Mouse (Mus musculus) lung, postnatal 0 days (tissue): ENCODE data around the gene Chd5. TPM values are rescaled to one million over a fixed set of nuclear protein-coding genes. Genes with fewer than 3 reads are reported as not detected.

Experiments used
- ATAC-seq: fragments of 200-750 bp; cut with Nextera tagmentation; 2 replicates; pipeline ENCODE4 v1.8.0; 2017; ENCODE audit warnings: moderate library complexity
- DNase-seq: peaks from one replicate; pipeline ENCODE4 v3.0.0-alpha.2; 2016; ENCODE audit warnings: low spot score
- H3K27ac ChIP-seq: fragments of 300-500 bp; sonication (generic); 2 replicates; pipeline ENCODE4 v1.5.1; 2014; ENCODE audit warnings: antibody characterized with exemption, mild to moderate bottlenecking, low read length, mixed read lengths
- H3K27me3 ChIP-seq: fragments of 300-500 bp; sonication (generic); replicated peaks from 2 replicates; pipeline ENCODE4 v1.6.1; 2014; ENCODE audit warnings: low read length, mixed read lengths; ENCODE audit not compliant: insufficient read depth
- H3K36me3 ChIP-seq: fragments of 300-500 bp; sonication (generic); 2 replicates; pipeline ENCODE4 v1.6.1; 2014; ENCODE audit warnings: low read length, mixed read lengths; ENCODE audit not compliant: insufficient read depth
- H3K4me1 ChIP-seq: fragments of 300-500 bp; sonication (generic); 2 replicates; pipeline ENCODE4 v1.6.1; 2014; ENCODE audit warnings: antibody characterized with exemption, low read depth, low read length, mixed read lengths; ENCODE audit not compliant: insufficient read depth
- H3K4me2 ChIP-seq: fragments of 300-500 bp; sonication (generic); replicated peaks from 2 replicates; pipeline ENCODE4 v1.6.1; 2014; ENCODE audit warnings: low read depth, mild to moderate bottlenecking, low read length, moderate library complexity, mixed read lengths
- H3K4me3 ChIP-seq: fragments of 300-500 bp; sonication (generic); 2 replicates; pipeline ENCODE4 v1.5.1; 2014; ENCODE audit warnings: low read depth, low read length
- H3K9ac ChIP-seq: fragments of 300-500 bp; sonication (generic); replicated peaks from 2 replicates; pipeline ENCODE4 v1.6.1; 2014; ENCODE audit warnings: low read depth, mild to moderate bottlenecking
- H3K9me3 ChIP-seq: fragments of 300-500 bp; sonication (generic); 2 replicates; pipeline ENCODE4 v1.6.1; 2016; ENCODE audit warnings: low read length, mixed read lengths
- CTCF ChIP-seq: IDR thresholded peaks from 2 replicates; pipeline ENCODE4 v1.5.1; 2016; ENCODE audit warnings: antibody characterized with exemption, mild to moderate bottlenecking
- EP300 ChIP-seq: IDR thresholded peaks from 2 replicates; pipeline ENCODE4 v1.6.1; 2016; ENCODE audit warnings: antibody characterized with exemption, mild to moderate bottlenecking, control low read depth
- WGBS: fragments of 180-500 bp; shearing (Covaris S2); extraction: QIAGEN DNeasy Blood & Tissue Kit; methylation state at CpG from one replicate; pipeline ENCODE4 v1.1.7; 2014; 5-methylcytosine and 5-hydroxymethylcytosine counted together
- polyA plus RNA-seq: library from polyadenylated mRNA; unstranded; fragments of >200 nt; fragmentation: Nextera tagmentation; extraction: Ambion mirVana; gene quantifications from 2 replicates; pipeline ENCODE4 v1.2.1, GENCODE M21; 2015

Gene Chd5
- polyA plus RNA-seq, 1 experiment from 2014 or later, result 0.07 TPM

GRCm38 (mm10) chr4:152325574-152326411, 12.7 kb upstream of the Chd5 start, which contains the start of gene Rpl22:
Gene Rpl22 (plus strand): TSS chr4:152325742.
- ATAC-seq (peak; percentile 99), DNase-seq (peak; percentile 100)
- Histone ChIP-seq H3K4me1 (peaks cover 7% of the 10 kb centered on the region), H3K9ac (peak within 1 kb of the TSS; percentile 62), H3K36me3 (peaks cover 11% of the 10 kb centered on the region), H3K4me2 (peak within 1 kb of the TSS; percentile 73), H3K9me3 (no peaks in the 10 kb centered on the region), H3K27me3 (no peaks in the 10 kb centered on the region), H3K27ac (peak within 1 kb of the TSS; percentile 8; the same call in 1 of the 2 replicates), H3K4me3 (peak within 1 kb of the TSS; percentile 87)
- TF ChIP-seq EP300, result peak; percentile 57
- peak; percentile 57 for TF ChIP-seq CTCF
- under 1% methylated on average over 55 of the region's 70 CpGs for WGBS

GRCm38 (mm10) chr4:152326543-152326942, 11.9 kb upstream of the Chd5 start:
- 2% methylated on average over 11 of the region's 11 CpGs for WGBS
- no peaks in the 10 kb centered on the region for H3K9me3 ChIP-seq
- H3K27me3 ChIP-seq, result no peaks in the 10 kb centered on the region
- ATAC-seq (no peak), DNase-seq (no peak)
- H3K27ac ChIP-seq, result no peak overlapping the region
- H3K9ac ChIP-seq, result peak overlapping the region; percentile 62
- no peak for TF ChIP-seq EP300
- TF ChIP-seq CTCF, result no peak
- peak overlapping the region; percentile 87 for H3K4me3 ChIP-seq
- peaks cover 11% of the 10 kb centered on the region for H3K36me3 ChIP-seq
- H3K4me2 ChIP-seq, result peak overlapping the region; percentile 73
- peaks cover 7% of the 10 kb centered on the region for H3K4me1 ChIP-seq

- ATAC-seq, result no peak
- no peak for TF ChIP-seq EP300
- peak; percentile 63 for TF ChIP-seq CTCF
- no peak overlapping the region for H3K4me3 ChIP-seq
- no peaks in the 10 kb centered on the region for H3K9me3 ChIP-seq
- 68% methylated on average over 6 of the region's 6 CpGs for WGBS
- H3K36me3 ChIP-seq, result peaks cover 11% of the 10 kb centered on the region
- H3K27ac ChIP-seq, result no peak overlapping the region
- no peak overlapping the region for H3K4me2 ChIP-seq
- H3K9ac ChIP-seq, result no peak overlapping the region
- DNase-seq, result no peak
- H3K4me1 ChIP-seq, result peaks cover 7% of the 10 kb centered on the region
- H3K27me3 ChIP-seq, result no peaks in the 10 kb centered on the region
Measured at GRCm38 (mm10) chr4:152328691-152329090, 9.8 kb upstream of the Chd5 start.

GRCm38 (mm10) chr4:152332952-152333351, 5.5 kb upstream of the Chd5 start:
- no peaks in the 10 kb centered on the region for H3K9me3 ChIP-seq
- 19% methylated on average over 2 of the region's 2 CpGs for WGBS
- no peak overlapping the region for H3K4me2 ChIP-seq
- H3K27me3 ChIP-seq, result 0 out of 2 replicates have a peak, but pooled peaks cover 6% of the 10 kb centered on the region
- ATAC-seq, result peak; percentile 74
- no peak overlapping the region for H3K4me3 ChIP-seq
- no peaks in the 10 kb centered on the region for H3K4me1 ChIP-seq
- DNase-seq, result peak; percentile 82
- H3K27ac ChIP-seq, result no peak overlapping the region
- H3K36me3 ChIP-seq, result peaks cover 11% of the 10 kb centered on the region
- H3K9ac ChIP-seq, result no peak overlapping the region
- TF ChIP-seq EP300, result no peak
- peak; percentile 98 for TF ChIP-seq CTCF

GRCm38 (mm10) chr4:152333587-152333986, 4.9 kb upstream of the Chd5 start:
- Histone ChIP-seq H3K9ac (no peak overlapping the region), H3K4me2 (no peak overlapping the region), H3K4me3 (no peak overlapping the region), H3K27ac (no peak overlapping the region), H3K27me3 (peaks cover 12% of the 10 kb centered on the region; the same call in 1 of the 2 replicates), H3K9me3 (no peaks in the 10 kb centered on the region), H3K4me1 (no peaks in the 10 kb centered on the region), H3K36me3 (peaks cover 11% of the 10 kb centered on the region)
- TF ChIP-seq EP300 (no peak), CTCF (no peak)
- ATAC-seq (no peak), DNase-seq (no peak)
- WGBS, result 94% methylated on average over 12 of the region's 12 CpGs

- ATAC-seq, result no peak
- H3K4me2 ChIP-seq, result no peak overlapping the region
- H3K36me3 ChIP-seq, result no peaks in the 10 kb centered on the region
- H3K9me3 ChIP-seq, result no peaks in the 10 kb centered on the region
- no peak overlapping the region for H3K9ac ChIP-seq
- TF ChIP-seq EP300 (no peak), CTCF (no peak)
- no peak overlapping the region for H3K27ac ChIP-seq
- H3K4me1 ChIP-seq, result no peaks in the 10 kb centered on the region
- H3K27me3 ChIP-seq, result peaks cover 35% of the 10 kb centered on the region
- 22% methylated on average over 6 of the region's 6 CpGs for WGBS
- H3K4me3 ChIP-seq, result no peak overlapping the region
- no peak for DNase-seq
Measured at GRCm38 (mm10) chr4:152337772-152338171, 679 bp upstream of the Chd5 start.
